Mouse (Mus musculus): ENCODE measurements around the gene Dnah6.

The Dnah6 gene

GRCm38 (mm10) chr6:73221189-73221957, at the start of gene Dnah6:
TSS of gene Dnah6 (minus strand) at chr6:73221651.
- DNase-seq = peak; percentile 84 to 92

DNA sequence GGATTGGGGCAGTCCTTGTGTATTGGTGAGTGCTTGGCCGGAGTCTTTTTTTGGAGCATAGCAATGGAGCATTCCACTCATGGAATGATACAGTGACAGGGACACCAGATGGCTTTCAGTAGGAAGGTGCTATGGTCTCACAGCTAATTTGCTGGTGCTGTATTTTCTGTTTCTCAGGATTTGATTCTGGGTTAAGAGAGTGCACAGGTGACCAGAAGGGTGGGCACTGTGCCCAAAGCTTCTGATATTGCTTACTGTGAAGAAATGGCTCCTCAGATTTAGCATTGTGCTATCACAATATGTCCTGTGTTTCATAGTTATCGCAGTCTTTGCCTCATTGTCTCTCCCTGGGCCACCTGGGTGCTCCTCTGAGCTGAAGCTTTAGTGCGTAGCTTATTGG, 47.9 kb upstream of the Dnah6 start:
- DNase-seq = no peak

GRCm38 (mm10) chr6:73267738-73268311, 46.4 kb upstream of the Dnah6 start:
- DNase-seq = no peak

DNA sequence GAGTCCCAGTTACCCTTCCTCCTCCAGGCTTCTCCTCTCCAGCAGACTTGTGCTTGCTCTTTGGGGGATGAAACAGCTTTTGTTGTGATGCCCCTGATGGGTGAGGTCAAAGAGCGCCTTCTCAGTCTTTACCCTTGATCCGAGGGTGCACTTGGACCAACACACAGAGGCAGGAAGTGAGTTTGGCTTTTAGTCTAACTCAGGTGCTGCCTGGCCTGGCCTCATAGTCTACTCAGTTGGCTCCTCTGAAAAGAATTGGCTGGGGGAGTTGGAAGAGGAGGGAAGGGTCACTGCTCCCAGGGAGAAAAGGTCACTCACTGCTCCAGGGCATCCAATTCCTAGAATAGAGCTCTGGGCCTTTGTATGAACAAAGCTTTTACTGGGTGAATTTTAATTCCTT, 43.4 kb upstream of the Dnah6 start:
- DNase-seq = no peak

GRCm38 (mm10) chr6:73260110-73260509, 38.7 kb upstream of the Dnah6 start:
- no peak for DNase-seq

DNA sequence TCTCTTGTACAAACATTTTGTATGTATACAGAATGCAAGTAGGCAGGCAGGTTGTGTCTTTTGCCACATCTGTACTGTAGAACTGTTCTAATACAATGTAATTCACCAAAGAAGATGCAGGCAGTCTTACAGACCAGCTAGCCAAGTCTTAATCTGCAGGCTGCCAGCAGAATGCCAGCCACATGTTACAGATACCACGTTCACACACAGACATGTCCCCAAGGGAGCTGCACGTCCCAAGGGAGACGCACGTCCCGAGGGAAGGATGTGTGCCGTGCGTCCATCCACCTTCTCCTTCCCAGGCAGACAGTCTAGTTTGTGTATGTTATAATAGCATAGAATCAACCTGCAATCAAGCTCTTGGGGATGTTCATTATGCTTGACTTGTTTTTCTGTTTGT, 35.6 kb upstream of the Dnah6 start:
- no peak for DNase-seq

- peak; percentile 29 to 47 for DNase-seq
Measured at GRCm38 (mm10) chr6:73254307-73255228, 33.1 kb upstream of the Dnah6 start.

GRCm38 (mm10) chr6:73253584-73253983, 32.1 kb upstream of the Dnah6 start:
- DNase-seq = no peak

- DNase-seq = no peak
Measured at GRCm38 (mm10) chr6:73253006-73253405, 31.6 kb upstream of the Dnah6 start.

DNA sequence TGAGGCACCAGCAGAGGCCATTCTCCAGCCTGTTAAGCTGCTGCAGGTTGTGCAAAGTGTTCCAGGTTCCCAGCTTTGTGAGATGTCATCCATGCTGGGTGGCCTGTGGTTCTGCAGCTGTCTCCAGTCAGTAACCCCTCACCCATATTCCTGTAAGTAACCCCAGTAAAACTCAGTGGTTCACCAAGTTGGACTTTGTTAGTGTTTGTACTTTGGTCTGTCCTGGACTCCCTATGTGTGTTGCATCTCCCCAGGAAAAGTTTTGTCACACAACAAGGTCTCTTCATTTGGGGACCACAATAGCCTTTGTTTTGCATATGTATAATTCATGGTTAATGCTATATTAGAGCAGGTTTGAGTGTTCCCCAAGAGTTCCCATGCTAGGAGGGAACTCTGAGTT, 30.9 kb upstream of the Dnah6 start:
- no peak for DNase-seq

DNA sequence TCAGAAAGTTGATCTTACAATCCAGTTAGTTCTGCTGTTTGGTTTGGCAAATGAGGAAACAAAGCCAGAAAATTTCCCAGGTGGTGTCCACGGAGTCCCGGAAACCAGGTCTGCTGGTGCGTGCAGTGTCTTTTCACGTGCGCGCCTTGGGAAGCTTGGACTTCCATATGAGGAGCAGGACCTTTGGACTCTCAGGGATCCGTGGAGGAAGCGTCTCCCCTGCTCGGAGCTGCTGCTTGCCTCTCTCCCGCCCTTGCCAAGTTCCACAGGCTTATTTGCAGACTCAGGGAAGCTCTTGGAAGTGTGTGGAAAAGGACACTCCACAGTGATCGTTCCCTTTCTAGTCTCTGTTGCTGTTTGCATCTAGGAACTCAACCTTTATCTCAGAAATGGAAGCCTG, 29.9 kb upstream of the Dnah6 start:
- DNase-seq = peak; percentile 25 to 53

- no peak for DNase-seq
Measured at GRCm38 (mm10) chr6:73249851-73250250, 28.4 kb upstream of the Dnah6 start.

GRCm38 (mm10) chr6:73249049-73249422, 27.6 kb upstream of the Dnah6 start:
- DNase-seq = peak; percentile 24 to 47

DNA sequence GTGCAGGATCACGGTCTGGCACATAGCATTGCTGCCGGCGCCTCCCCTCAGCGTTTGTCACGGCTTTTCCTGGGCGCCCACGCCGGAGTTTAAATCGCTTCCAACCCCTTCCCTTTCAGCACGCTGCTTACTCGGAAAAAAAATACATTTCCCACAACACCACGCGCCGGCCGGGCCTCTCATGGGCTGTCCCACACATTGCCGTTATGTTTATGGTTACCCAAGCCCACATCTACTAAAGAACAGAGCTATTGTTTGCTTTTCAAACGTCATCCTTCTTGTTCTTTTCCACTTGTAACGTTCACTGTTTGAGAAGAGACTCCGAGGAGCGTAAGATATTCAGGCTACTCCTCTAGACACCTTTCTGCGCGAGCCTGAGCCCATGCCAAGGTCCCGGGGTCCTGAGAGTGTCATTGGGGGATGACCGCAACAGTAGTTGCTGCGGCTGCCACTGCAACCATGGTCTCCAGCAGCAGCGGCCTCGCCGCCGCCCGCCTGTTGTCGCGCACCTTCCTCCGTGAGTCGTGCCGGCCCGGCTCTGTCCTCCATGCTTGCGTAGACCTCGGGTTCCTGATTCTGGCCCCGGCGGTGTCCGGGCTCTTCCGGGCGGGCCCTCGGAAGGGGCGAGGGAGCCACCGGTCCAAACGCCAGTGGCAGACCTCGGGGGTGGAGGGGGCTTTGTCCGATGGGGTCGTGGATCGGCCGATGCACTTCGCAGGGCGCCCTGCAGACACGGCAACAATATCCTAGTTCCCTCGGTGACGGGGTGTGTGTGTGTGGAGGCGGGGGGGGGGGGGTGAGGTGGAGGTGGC, 27.0 kb upstream of the Dnah6 start, which contains the start of gene Suclg1:
Gene Suclg1, plus strand, starts transcription at position 146 of the 812 bp plus-strand sequence.
- DNase-seq = peak; percentile 87 to 93

GRCm38 (mm10) chr6:73247452-73247851, 26.0 kb upstream of the Dnah6 start:
- peak; percentile 44 to 63 for DNase-seq

DNA sequence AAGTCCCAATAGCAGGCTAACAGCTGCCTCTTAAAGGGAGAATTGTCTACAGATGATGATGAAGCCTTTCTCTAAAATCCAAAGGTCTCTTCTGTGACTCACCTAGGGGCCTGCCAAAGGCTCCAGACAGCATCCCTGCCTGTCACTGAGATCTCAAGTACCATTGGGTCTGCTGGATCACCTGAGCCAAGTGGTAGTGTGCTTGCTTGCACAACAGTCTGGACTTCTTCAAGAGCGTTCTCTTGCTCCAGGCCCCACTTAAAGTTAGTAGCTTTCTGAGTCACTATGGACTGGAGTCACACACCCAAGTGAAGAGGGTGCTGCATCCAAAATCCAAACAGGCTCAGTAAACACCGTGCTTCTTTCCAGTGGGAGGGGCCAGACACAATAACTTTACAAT, 25.4 kb upstream of the Dnah6 start:
- DNase-seq = no peak

DNA sequence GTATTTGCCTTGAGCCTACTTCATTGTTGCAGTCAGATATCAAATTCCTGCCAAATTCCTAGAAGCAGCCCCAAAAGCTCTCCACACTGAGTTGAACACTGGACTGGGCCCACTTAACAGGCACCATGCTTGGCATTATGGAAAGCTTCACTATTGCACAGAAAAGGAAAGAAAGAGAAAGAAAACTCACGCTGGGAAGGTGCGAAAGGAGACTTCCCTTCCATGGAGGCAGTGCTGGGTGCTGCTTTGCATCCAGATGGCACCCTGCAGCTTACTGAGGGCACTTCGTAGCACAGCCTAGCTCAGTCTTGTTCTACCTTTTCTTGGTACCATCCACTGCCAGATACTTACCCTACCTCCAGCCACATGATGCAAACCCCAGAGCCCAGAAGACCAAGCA, 14.2 kb upstream of the Dnah6 start:
- no peak for DNase-seq

GRCm38 (mm10) chr6:73234302-73234900, 12.9 kb upstream of the Dnah6 start:
- no peak for DNase-seq

- no peak for DNase-seq
Measured at GRCm38 (mm10) chr6:73233202-73233726, 11.8 kb upstream of the Dnah6 start.

- peak; percentile 27 to 53 for DNase-seq
Measured at GRCm38 (mm10) chr6:73232152-73232584, 10.7 kb upstream of the Dnah6 start.

GRCm38 (mm10) chr6:73228881-73229280, 7.4 kb upstream of the Dnah6 start:
- DNase-seq = no peak

DNA sequence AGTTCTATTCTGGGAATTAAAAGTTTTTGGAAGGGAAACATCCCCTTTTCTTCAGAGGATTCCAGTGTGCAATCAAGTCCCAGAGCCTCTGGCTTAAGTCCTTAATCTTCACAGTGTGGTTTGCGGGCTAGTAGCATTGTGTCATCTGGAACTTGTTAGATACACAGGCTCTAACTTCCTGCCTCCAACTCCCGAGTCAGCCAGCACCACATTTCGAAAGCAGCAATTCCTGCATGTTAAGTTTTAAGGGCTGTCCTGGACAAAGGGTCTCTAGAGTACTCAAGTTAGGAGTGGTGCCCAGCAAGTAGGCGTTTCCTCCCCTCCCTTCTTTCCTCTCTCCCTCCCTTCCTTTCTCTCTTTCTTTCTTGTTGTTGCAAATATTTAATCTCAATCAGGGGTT, 7.0 kb upstream of the Dnah6 start:
- peak; percentile 14 to 37 for DNase-seq
